Mouse (Mus musculus) neural tube, embryonic 14.5 days (tissue): ENCODE measurements at regions not wholly inside any gene's neighbourhood (a gene's known extent, or its start where the extent isn't known, plus 50 kb on each side); places are given as distances from the start of the nearest gene placed in this dataset.
A peak's percentile ranks its signal among the peaks of the same experiment; 100 is the strongest.
"Not testable (repeated sequence)": the region's sequence is repeated elsewhere in the genome, so short reads cannot be mapped to it uniquely, and the experiment has no call there.

Experiments used
- ATAC-seq: fragments of 200-750 bp; cut with Nextera tagmentation; 2 replicates; pipeline ENCODE4 v1.8.0; 2017; ENCODE audit warnings: low read depth, mild to moderate bottlenecking, moderate TSS enrichment, moderate library complexity
- H3K27ac ChIP-seq: fragments of 300-500 bp; sonication (generic); 2 replicates; pipeline ENCODE4 v1.5.1; 2014; ENCODE audit warnings: low read depth, mild to moderate bottlenecking, control low read depth, low read length, moderate library complexity, mixed read lengths
- H3K27me3 ChIP-seq: fragments of 300-500 bp; sonication (generic); 2 replicates; pipeline ENCODE4 v1.6.1; 2014; ENCODE audit warnings: low read length; ENCODE audit not compliant: control insufficient read depth, insufficient read depth
- H3K36me3 ChIP-seq: fragments of 300-500 bp; sonication (generic); 2 replicates; pipeline ENCODE4 v1.6.1; 2014; ENCODE audit warnings: low read length, mixed read lengths; ENCODE audit not compliant: control insufficient read depth, insufficient read depth
- H3K4me1 ChIP-seq: fragments of 300-500 bp; sonication (generic); 2 replicates; pipeline ENCODE4 v1.6.1; 2014; ENCODE audit warnings: low read length; ENCODE audit not compliant: control insufficient read depth, insufficient read depth
- H3K4me2 ChIP-seq: fragments of 300-500 bp; sonication (generic); 2 replicates; pipeline ENCODE4 v1.6.1; 2014; ENCODE audit warnings: mild to moderate bottlenecking, low read depth, low read length, control low read depth
- H3K4me3 ChIP-seq: fragments of 300-500 bp; sonication (generic); 2 replicates; pipeline ENCODE4 v1.5.1; 2014; ENCODE audit warnings: low read depth, low read length, control low read depth, mixed read lengths
- H3K9ac ChIP-seq: fragments of 300-500 bp; sonication (generic); replicated peaks from 2 replicates; pipeline ENCODE4 v1.6.1; 2014; ENCODE audit warnings: low read depth, mild to moderate bottlenecking, control low read depth, low read length, mixed read lengths
- H3K9me3 ChIP-seq: fragments of 300-500 bp; sonication (generic); 2 replicates; pipeline ENCODE4 v1.6.1; 2016; ENCODE audit warnings: low read length; ENCODE audit not compliant: control insufficient read depth
- WGBS: fragments of 180-500 bp; shearing (Covaris S2); extraction: QIAGEN DNeasy Blood & Tissue Kit; methylation state at CpG from one replicate; pipeline ENCODE4 v1.1.7; 2014; 5-methylcytosine and 5-hydroxymethylcytosine counted together

GRCm38 (mm10) chr9:86103607-86104006 lies 261.4 kb downstream of the Tpbg start:
- no peaks in the 10 kb centered on the region for H3K27me3 ChIP-seq
- H3K27ac ChIP-seq: no peak overlapping the region
- H3K9me3 ChIP-seq: no peaks in the 10 kb centered on the region
- no peak for ATAC-seq
- no peak overlapping the region for H3K4me3 ChIP-seq
- H3K9ac ChIP-seq: no peak overlapping the region
- no peaks in the 10 kb centered on the region for H3K4me1 ChIP-seq
- H3K4me2 ChIP-seq: no peak overlapping the region
- H3K36me3 ChIP-seq: no peaks in the 10 kb centered on the region
- WGBS: 87% methylated on average over 3 of the region's 3 CpGs

- H3K27ac ChIP-seq: no peak overlapping the region
- H3K4me3 ChIP-seq: no peak overlapping the region
- no peaks in the 10 kb centered on the region for H3K9me3 ChIP-seq
- H3K27me3 ChIP-seq: no peaks in the 10 kb centered on the region
- no peak for ATAC-seq
- H3K4me1 ChIP-seq: no peaks in the 10 kb centered on the region
- H3K36me3 ChIP-seq: no peaks in the 10 kb centered on the region
- 89% methylated on average over 3 of the region's 3 CpGs for WGBS
- no peak overlapping the region for H3K4me2 ChIP-seq
- no peak overlapping the region for H3K9ac ChIP-seq
Measured at GRCm38 (mm10) chr9:86104664-86105063, 262.5 kb downstream of the Tpbg start.

GRCm38 (mm10) chr9:86105851-86106250 lies 263.7 kb downstream of the Tpbg start:
- H3K27me3 ChIP-seq: no peaks in the 10 kb centered on the region
- 0 out of 2 replicates have a peak, but pooled peaks have one; percentile 50 for ATAC-seq
- H3K4me2 ChIP-seq: no peak overlapping the region
- no peak overlapping the region for H3K9ac ChIP-seq
- no peak overlapping the region for H3K27ac ChIP-seq
- H3K4me3 ChIP-seq: no peak overlapping the region
- H3K36me3 ChIP-seq: no peaks in the 10 kb centered on the region
- H3K9me3 ChIP-seq: no peaks in the 10 kb centered on the region
- H3K4me1 ChIP-seq: no peaks in the 10 kb centered on the region
- 42% methylated on average over 3 of the region's 3 CpGs for WGBS

- H3K27me3 ChIP-seq: no peaks in the 10 kb centered on the region
- no peak overlapping the region for H3K4me2 ChIP-seq
- WGBS: 76% methylated on average over 1 of the region's 1 CpGs
- H3K4me1 ChIP-seq: no peaks in the 10 kb centered on the region
- no peak overlapping the region for H3K4me3 ChIP-seq
- H3K9me3 ChIP-seq: no peaks in the 10 kb centered on the region
- no peaks in the 10 kb centered on the region for H3K36me3 ChIP-seq
- no peak for ATAC-seq
- H3K27ac ChIP-seq: no peak overlapping the region
- H3K9ac ChIP-seq: no peak overlapping the region
Measured at GRCm38 (mm10) chr9:86109906-86110305, 267.7 kb downstream of the Tpbg start.

- Histone ChIP-seq H3K9ac (no peak overlapping the region), H3K4me2 (no peak overlapping the region), H3K27me3 (no peaks in the 10 kb centered on the region), H3K36me3 (no peaks in the 10 kb centered on the region), H3K27ac (no peak overlapping the region), H3K4me3 (no peak overlapping the region), H3K9me3 (no peaks in the 10 kb centered on the region), H3K4me1 (no peaks in the 10 kb centered on the region)
- WGBS: 57% methylated on average over 3 of the region's 3 CpGs
- ATAC-seq: no peak
Measured at GRCm38 (mm10) chr9:86119370-86119769, 277.2 kb downstream of the Tpbg start.

- not testable (repeated sequence) for ATAC-seq, H3K27ac ChIP-seq, H3K9ac ChIP-seq, H3K4me3 ChIP-seq, H3K27me3 ChIP-seq, H3K4me1 ChIP-seq, H3K4me2 ChIP-seq, H3K9me3 ChIP-seq, H3K36me3 ChIP-seq
- WGBS: 67% methylated on average over 1 of the region's 1 CpGs
Measured at GRCm38 (mm10) chr9:86135617-86136016, 293.4 kb downstream of the Tpbg start.

- WGBS: 94% methylated on average over 4 of the region's 4 CpGs
- Histone ChIP-seq H3K27ac (no peak overlapping the region), H3K9ac (no peak overlapping the region), H3K9me3 (no peaks in the 10 kb centered on the region), H3K36me3 (no peaks in the 10 kb centered on the region), H3K4me2 (no peak overlapping the region), H3K4me1 (no peaks in the 10 kb centered on the region), H3K4me3 (no peak overlapping the region), H3K27me3 (no peaks in the 10 kb centered on the region)
- ATAC-seq: no peak
Measured at GRCm38 (mm10) chr9:86145903-86146302, 303.7 kb downstream of the Tpbg start.

GRCm38 (mm10) chr9:86160316-86160715 lies 304.4 kb downstream of the Ube2cbp start:
- H3K9ac ChIP-seq: no peak overlapping the region
- H3K9me3 ChIP-seq: no peaks in the 10 kb centered on the region
- H3K4me1 ChIP-seq: no peaks in the 10 kb centered on the region
- H3K4me2 ChIP-seq: no peak overlapping the region
- H3K27ac ChIP-seq: no peak overlapping the region
- H3K27me3 ChIP-seq: no peaks in the 10 kb centered on the region
- no peak overlapping the region for H3K4me3 ChIP-seq
- WGBS: 89% methylated on average over 1 of the region's 1 CpGs
- no peak for ATAC-seq
- H3K36me3 ChIP-seq: no peaks in the 10 kb centered on the region

- no peak overlapping the region for H3K27ac ChIP-seq
- no peak for ATAC-seq
- H3K4me1 ChIP-seq: no peaks in the 10 kb centered on the region
- no peaks in the 10 kb centered on the region for H3K36me3 ChIP-seq
- H3K4me2 ChIP-seq: no peak overlapping the region
- H3K9me3 ChIP-seq: no peaks in the 10 kb centered on the region
- WGBS: 75% methylated on average over 3 of the region's 3 CpGs
- no peaks in the 10 kb centered on the region for H3K27me3 ChIP-seq
- H3K4me3 ChIP-seq: no peak overlapping the region
- H3K9ac ChIP-seq: no peak overlapping the region
Measured at GRCm38 (mm10) chr9:86166362-86167067, 298.2 kb downstream of the Ube2cbp start.
